Mouse (Mus musculus) heart, embryonic 10.5 days (tissue): Measurements from ENCODE around the gene Dtnbp1. TPM values are rescaled to one million over a fixed set of nuclear protein-coding genes. Genes with fewer than 3 reads are reported as not detected.

Source experiments
- DNase-seq: peaks from one replicate; pipeline ENCODE4 v3.0.0-alpha.2; 2017; ENCODE audit warnings: low spot score
- H3K27ac ChIP-seq: fragments of 300-500 bp; sonication (generic); 2 replicates; pipeline ENCODE4 v1.5.1; 2016; ENCODE audit warnings: mild to moderate bottlenecking
- H3K27me3 ChIP-seq: fragments of 300-500 bp; sonication (generic); 2 replicates; pipeline ENCODE4 v1.6.1; 2016; ENCODE audit warnings: mild to moderate bottlenecking; ENCODE audit not compliant: poor library complexity, insufficient read depth, severe bottlenecking
- H3K36me3 ChIP-seq: fragments of 300-500 bp; sonication (generic); 2 replicates; pipeline ENCODE4 v1.6.1; 2016; ENCODE audit warnings: mild to moderate bottlenecking, moderate library complexity
- H3K4me1 ChIP-seq: fragments of 300-500 bp; sonication (generic); 2 replicates; pipeline ENCODE4 v1.6.1; 2016; ENCODE audit warnings: mild to moderate bottlenecking
- H3K4me3 ChIP-seq: fragments of 300-500 bp; sonication (generic); 2 replicates; pipeline ENCODE4 v1.5.1; 2016; ENCODE audit warnings: mild to moderate bottlenecking, moderate library complexity
- H3K9me3 ChIP-seq: fragments of 300-500 bp; sonication (generic); 2 replicates; pipeline ENCODE4 v1.6.1; 2016; ENCODE audit warnings: mild to moderate bottlenecking, moderate library complexity
- WGBS: fragments of 180-500 bp; shearing (Covaris S2); methylation state at CpG from one replicate; pipeline ENCODE4 v1.1.7; 2016; 5-methylcytosine and 5-hydroxymethylcytosine counted together
- polyA plus RNA-seq: library from polyadenylated mRNA; unstranded; fragments of >200 nt; fragmentation: Nextera tagmentation; extraction: Ambion mirVana; gene quantifications from 2 replicates; pipeline ENCODE4 v1.2.1, GENCODE M21; 2016

Dtnbp1 gene
- polyA plus RNA-seq, 1 experiment from 2014 or later = 80.9 TPM

GRCm38 (mm10) chr13:44926311-44926710 lies 75.6 kb downstream of the Dtnbp1 start:
- no peak overlapping the region for H3K27ac ChIP-seq
- H3K4me3 ChIP-seq = no peak overlapping the region
- no peaks in the 10 kb centered on the region for H3K9me3 ChIP-seq
- H3K36me3 ChIP-seq = peaks cover 59% of the 10 kb centered on the region
- WGBS = 60% methylated on average over 2 of the region's 2 CpGs
- no peaks in the 10 kb centered on the region for H3K27me3 ChIP-seq
- no peaks in the 10 kb centered on the region for H3K4me1 ChIP-seq
- no peak for DNase-seq

GRCm38 (mm10) chr13:44925173-44925572 lies 76.8 kb downstream of the Dtnbp1 start:
- no peaks in the 10 kb centered on the region for H3K9me3 ChIP-seq
- H3K4me1 ChIP-seq = no peaks in the 10 kb centered on the region
- DNase-seq = no peak
- H3K27me3 ChIP-seq = no peaks in the 10 kb centered on the region
- H3K36me3 ChIP-seq = peaks cover 61% of the 10 kb centered on the region
- 97% methylated on average over 2 of the region's 2 CpGs for WGBS
- no peak overlapping the region for H3K27ac ChIP-seq
- no peak overlapping the region for H3K4me3 ChIP-seq

- H3K9me3 ChIP-seq = no peaks in the 10 kb centered on the region
- no peak overlapping the region for H3K4me3 ChIP-seq
- H3K4me1 ChIP-seq = no peaks in the 10 kb centered on the region
- H3K36me3 ChIP-seq = peaks cover 66% of the 10 kb centered on the region
- no peak for DNase-seq
- H3K27me3 ChIP-seq = no peaks in the 10 kb centered on the region
- WGBS = 90% methylated on average over 3 of the region's 3 CpGs
- H3K27ac ChIP-seq = no peak overlapping the region
Measured at GRCm38 (mm10) chr13:44924042-44924441, 77.9 kb downstream of the Dtnbp1 start.

- no peaks in the 10 kb centered on the region for H3K27me3 ChIP-seq
- no peak overlapping the region for H3K4me3 ChIP-seq
- H3K36me3 ChIP-seq = peaks cover 84% of the 10 kb centered on the region
- H3K4me1 ChIP-seq = no peaks in the 10 kb centered on the region
- H3K27ac ChIP-seq = no peak overlapping the region
- 95% methylated on average over 5 of the region's 5 CpGs for WGBS
- no peak for DNase-seq
- H3K9me3 ChIP-seq = no peaks in the 10 kb centered on the region
Measured at GRCm38 (mm10) chr13:44921721-44922120, 80.2 kb downstream of the Dtnbp1 start.

GRCm38 (mm10) chr13:44921095-44921494 lies 80.9 kb downstream of the Dtnbp1 start:
- Histone ChIP-seq H3K4me1 (no peaks in the 10 kb centered on the region), H3K27me3 (no peaks in the 10 kb centered on the region), H3K27ac (no peak overlapping the region), H3K9me3 (no peaks in the 10 kb centered on the region), H3K36me3 (peaks cover 90% of the 10 kb centered on the region), H3K4me3 (no peak overlapping the region)
- no peak for DNase-seq
- 85% methylated on average over 10 of the region's 10 CpGs for WGBS

GRCm38 (mm10) chr13:44918269-44918668 lies 83.7 kb downstream of the Dtnbp1 start:
- Histone ChIP-seq H3K36me3 (peaks cover 97% of the 10 kb centered on the region), H3K9me3 (no peaks in the 10 kb centered on the region), H3K4me1 (no peaks in the 10 kb centered on the region), H3K4me3 (no peak overlapping the region), H3K27me3 (no peaks in the 10 kb centered on the region), H3K27ac (no peak overlapping the region)
- DNase-seq = no peak
- 96% methylated on average over 2 of the region's 2 CpGs for WGBS

- peaks cover 97% of the 10 kb centered on the region for H3K36me3 ChIP-seq
- H3K27me3 ChIP-seq = no peaks in the 10 kb centered on the region
- no peak overlapping the region for H3K4me3 ChIP-seq
- H3K9me3 ChIP-seq = no peaks in the 10 kb centered on the region
- no peak overlapping the region for H3K27ac ChIP-seq
- no peaks in the 10 kb centered on the region for H3K4me1 ChIP-seq
- WGBS = 91% methylated on average over 4 of the region's 4 CpGs
- DNase-seq = no peak
Measured at GRCm38 (mm10) chr13:44917202-44917601, 84.7 kb downstream of the Dtnbp1 start.

- Histone ChIP-seq H3K27me3 (no peaks in the 10 kb centered on the region), H3K9me3 (no peaks in the 10 kb centered on the region), H3K4me3 (no peak overlapping the region), H3K27ac (no peak overlapping the region), H3K4me1 (no peaks in the 10 kb centered on the region; the same call in 1 of the 2 replicates), H3K36me3 (peaks cover 97% of the 10 kb centered on the region)
- 74% methylated on average over 4 of the region's 4 CpGs for WGBS
- DNase-seq = no peak
Measured at GRCm38 (mm10) chr13:44915945-44916344, 86.0 kb downstream of the Dtnbp1 start.

GRCm38 (mm10) chr13:44915382-44915781 lies 86.6 kb downstream of the Dtnbp1 start:
- 78% methylated on average over 5 of the region's 5 CpGs for WGBS
- Histone ChIP-seq H3K9me3 (no peaks in the 10 kb centered on the region), H3K4me1 (peaks cover 5% of the 10 kb centered on the region; the same call in 1 of the 2 replicates), H3K27ac (no peak overlapping the region), H3K27me3 (no peaks in the 10 kb centered on the region), H3K4me3 (no peak overlapping the region), H3K36me3 (peaks cover 98% of the 10 kb centered on the region)
- no peak for DNase-seq

- H3K4me1 ChIP-seq = peaks cover 8% of the 10 kb centered on the region; the same call in 1 of the 2 replicates
- no peaks in the 10 kb centered on the region for H3K9me3 ChIP-seq
- no peak overlapping the region for H3K27ac ChIP-seq
- H3K4me3 ChIP-seq = no peak overlapping the region
- no peaks in the 10 kb centered on the region for H3K27me3 ChIP-seq
- no peak for DNase-seq
- 70% methylated on average over 7 of the region's 7 CpGs for WGBS
- peaks cover 97% of the 10 kb centered on the region for H3K36me3 ChIP-seq
Measured at GRCm38 (mm10) chr13:44913560-44913959, 88.4 kb downstream of the Dtnbp1 start.

- WGBS = 93% methylated on average over 2 of the region's 2 CpGs
- peaks cover 96% of the 10 kb centered on the region for H3K36me3 ChIP-seq
- H3K4me1 ChIP-seq = peaks cover 9% of the 10 kb centered on the region; the same call in 1 of the 2 replicates
- no peaks in the 10 kb centered on the region for H3K27me3 ChIP-seq
- no peak for DNase-seq
- no peak overlapping the region for H3K27ac ChIP-seq
- H3K4me3 ChIP-seq = no peak overlapping the region
- H3K9me3 ChIP-seq = no peaks in the 10 kb centered on the region
Measured at GRCm38 (mm10) chr13:44912851-44913250, 89.1 kb downstream of the Dtnbp1 start.

GRCm38 (mm10) chr13:44908790-44909189 lies 93.2 kb downstream of the Dtnbp1 start:
- H3K9me3 ChIP-seq = no peaks in the 10 kb centered on the region
- H3K36me3 ChIP-seq = peaks cover 87% of the 10 kb centered on the region
- H3K27ac ChIP-seq = no peak overlapping the region
- 17% methylated on average over 1 of the region's 1 CpGs for WGBS
- no peaks in the 10 kb centered on the region for H3K27me3 ChIP-seq
- peaks cover 17% of the 10 kb centered on the region; the same call in 1 of the 2 replicates for H3K4me1 ChIP-seq
- peak; percentile 68 for DNase-seq
- H3K4me3 ChIP-seq = no peak overlapping the region

- Histone ChIP-seq H3K36me3 (peaks cover 85% of the 10 kb centered on the region), H3K4me3 (no peak overlapping the region), H3K9me3 (no peaks in the 10 kb centered on the region), H3K27me3 (no peaks in the 10 kb centered on the region), H3K4me1 (peaks cover 17% of the 10 kb centered on the region; the same call in 1 of the 2 replicates), H3K27ac (peak overlapping the region; percentile 36; the same call in 1 of the 2 replicates)
- WGBS = 64% methylated on average over 6 of the region's 6 CpGs
- peak; percentile 80 for DNase-seq
Measured at GRCm38 (mm10) chr13:44907702-44908101, 94.2 kb downstream of the Dtnbp1 start.

GRCm38 (mm10) chr13:44906141-44906540 lies 95.8 kb downstream of the Dtnbp1 start:
- Histone ChIP-seq H3K27me3 (no peaks in the 10 kb centered on the region), H3K9me3 (no peaks in the 10 kb centered on the region), H3K4me1 (peaks cover 17% of the 10 kb centered on the region; the same call in 1 of the 2 replicates), H3K36me3 (peaks cover 81% of the 10 kb centered on the region), H3K4me3 (no peak overlapping the region), H3K27ac (no peak overlapping the region)
- WGBS = 93% methylated on average over 11 of the region's 11 CpGs
- no peak for DNase-seq
